ENCODE assay signal across 8 mouse cellular contexts in genomic region chr10:115361840-115362622, GRCm38 (mm10). TPM values are rescaled to one million over a fixed set of nuclear protein-coding genes. Genes with fewer than 3 reads are reported as not detected.
DNase-seq lines count a peak whose midpoint lies in the region; ATAC-seq lines count a peak whose summit lies in the region.

TSS of gene Tmem19 (minus strand) at chr10:115362501.

- ATAC-seq in inflammation-experienced regulatory T-cells, adult 6 months = peak; percentile 77
- ATAC-seq in megakaryocyte-erythroid progenitor cell, adult 5-6 weeks (replicated peaks; ENCODE audit: low FRiP score, low TSS enrichment, poor library complexity, severe bottlenecking) = peak; percentile 95

- peak; percentile 97 for DNase-seq in adipocyte (ENCODE audit: low spot score)
- peak; percentile 99 for DNase-seq in embryo, embryonic 10 days (ENCODE audit: low spot score)
- DNase-seq in gastrocnemius, postnatal 14 days = peak; percentile 98
- DNase-seq in left cerebral cortex, postnatal 10 days (ENCODE audit: extremely low spot score in 1 of 2, low spot score in 2 of 2) = peak; percentile 93 to 98
- DNase-seq in right cerebral cortex, postnatal 25 days = peak; percentile 93
- peak; percentile 97 to 98 for DNase-seq in urinary bladder, postnatal 4 days (ENCODE audit: low spot score in 2 of 2)

- intact Hi-C loops in gastrocnemius, postnatal 14 days (cut with DNase I; ENCODE audit: low total_unique reads) = no loop called here
- intact Hi-C loops in left cerebral cortex, postnatal 10 days (cut with DNase I) = no loop called here

RNA-seq across cellular contexts. Expression of gene Tmem19, which starts in this region (rescaled TPM):
- 10 to 100 TPM; 11.6 to 14.2 TPM for total RNA-seq in gastrocnemius, postnatal 14 days (2021)
- polyA plus RNA-seq in inflammation-experienced regulatory T-cells, adult 6 months (2017; shearing (Covaris generic)) = 10 to 100 TPM; 35.8 to 43.5 (median 39.4) TPM
- total RNA-seq in left cerebral cortex, postnatal 10 days (2021) = 10 to 100 TPM; 54.4 to 59.6 TPM
- 10.5 and 10.9 TPM in 2 replicates for total RNA-seq in megakaryocyte-erythroid progenitor cell, adult 5-6 weeks (2014; fragmentation: Nextera tagmentation)
- total RNA-seq in megakaryocyte-erythroid progenitor cell, adult 5-6 weeks (2017) = 10.1 and 14.7 TPM in 2 replicates

Comparison
In these comparisons a context has a peak if more than half of its experiments do, and no peak if none do; other contexts are left out.
1. Peak in every context shown above with its lines: DNase-seq and ATAC-seq.